Mouse (Mus musculus) 416B (cell line): ENCODE data around the gene Ccdc85c.

Source experiments
- DNase-seq: peaks from one replicate; pipeline ENCODE4 v3.0.0; 2011; ENCODE audit warnings: low read depth

Gene Ccdc85c

DNA sequence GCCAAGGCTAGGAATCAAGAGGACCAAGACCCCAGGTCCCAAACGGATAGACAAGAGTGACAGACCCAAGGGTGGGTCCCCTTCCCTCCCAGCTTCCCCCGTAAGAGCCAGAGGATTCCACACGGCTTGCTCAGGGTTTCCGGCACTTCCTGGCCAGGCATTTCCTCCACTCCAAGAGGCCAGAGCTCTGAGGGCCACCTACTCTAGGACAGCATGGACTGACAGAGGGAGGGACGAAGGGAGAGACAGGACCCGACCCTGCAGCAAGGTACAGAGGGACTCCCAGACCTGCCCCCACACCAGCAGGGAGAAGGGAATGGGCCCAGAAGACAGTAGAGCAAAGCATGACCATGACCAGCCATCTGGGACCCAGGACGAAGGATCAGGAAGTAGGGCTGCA lies 7.6 kb downstream of the Ccdc85c start:
- no peak for DNase-seq

- DNase-seq = no peak
Measured at GRCm38 (mm10) chr12:108265831-108266619, 9.2 kb downstream of the Ccdc85c start.

GRCm38 (mm10) chr12:108264918-108265317 lies 10.3 kb downstream of the Ccdc85c start:
- no peak for DNase-seq

- DNase-seq = no peak
Measured at GRCm38 (mm10) chr12:108260950-108261349, 14.3 kb downstream of the Ccdc85c start.

DNA sequence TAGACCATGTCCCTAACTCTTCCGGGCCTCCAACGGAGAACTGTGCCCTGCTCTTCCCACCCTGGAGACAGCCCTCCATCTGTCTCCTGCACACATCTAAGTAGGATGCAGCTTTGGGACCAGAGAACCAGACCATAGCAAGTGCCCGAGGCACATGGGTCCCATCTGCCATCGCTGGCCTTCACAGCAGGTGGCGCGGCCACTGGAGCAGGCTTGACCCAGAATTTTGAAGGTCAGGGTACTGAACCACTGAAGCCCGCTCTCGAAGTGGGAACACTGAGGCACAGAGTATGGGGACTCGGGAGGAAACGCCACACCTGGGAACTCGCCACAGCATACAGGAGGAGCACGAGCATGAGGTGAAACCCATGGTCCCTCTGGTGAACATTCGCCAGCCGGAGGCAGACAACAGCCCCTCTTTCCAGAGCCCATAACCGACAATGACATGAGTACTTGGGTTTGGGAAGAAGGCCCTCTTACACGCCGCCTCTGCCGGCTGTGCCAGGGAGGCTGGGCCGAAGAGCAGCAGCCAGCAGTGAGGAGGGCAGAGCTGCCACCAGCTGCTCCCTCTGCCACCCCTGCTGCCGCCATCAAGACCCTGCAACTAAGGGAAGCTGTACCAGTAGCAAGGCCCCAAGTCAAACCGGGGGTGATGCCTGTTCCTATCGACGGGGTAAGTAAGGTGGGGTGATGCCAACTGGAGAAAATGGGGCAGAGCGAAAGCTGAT lies 15.7 kb downstream of the Ccdc85c start:
- no peak for DNase-seq

- DNase-seq = no peak
Measured at GRCm38 (mm10) chr12:108256734-108257133, 18.5 kb downstream of the Ccdc85c start.

DNA sequence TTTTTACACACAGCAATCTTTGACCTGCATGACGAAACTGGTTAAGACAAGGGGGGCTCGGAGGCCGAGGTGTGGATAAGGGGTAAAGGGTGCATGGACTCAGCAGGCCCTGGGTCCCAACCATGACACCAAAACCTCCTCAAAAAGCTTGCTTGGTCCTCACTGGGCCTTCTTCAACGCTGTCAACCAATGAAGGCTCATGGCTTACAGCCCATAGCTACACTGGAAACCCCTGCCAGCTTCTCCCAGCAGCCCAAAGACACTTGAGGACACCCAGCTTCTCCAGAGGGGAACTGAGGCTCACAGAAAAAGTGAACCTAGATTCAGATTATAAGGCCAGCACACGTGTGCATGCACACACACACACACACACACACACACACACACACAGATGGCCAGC lies 19.3 kb downstream of the Ccdc85c start:
- DNase-seq = no peak

DNA sequence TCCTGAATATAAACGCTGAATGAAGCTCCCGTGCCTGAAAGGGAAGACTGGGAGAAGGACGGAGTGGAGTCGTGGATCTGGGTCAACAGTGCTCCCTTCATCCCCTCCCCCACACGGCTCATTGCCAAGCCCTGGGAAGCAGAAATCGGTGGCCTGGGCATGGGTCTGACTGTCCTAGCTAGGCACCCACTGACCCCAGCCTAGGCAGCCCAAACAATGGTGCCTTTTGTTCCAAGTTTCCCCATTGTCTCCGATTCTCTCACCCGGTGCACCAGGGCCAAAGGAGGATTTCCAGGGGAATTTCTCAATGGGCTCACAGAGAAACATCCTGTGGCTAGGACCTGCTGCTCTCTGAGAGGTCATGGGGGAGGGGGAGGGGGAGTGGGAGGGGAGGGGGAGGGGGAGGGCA lies 19.7 kb downstream of the Ccdc85c start:
- DNase-seq = no peak

GRCm38 (mm10) chr12:108253042-108253441 lies 22.2 kb downstream of the Ccdc85c start:
- no peak for DNase-seq

DNA sequence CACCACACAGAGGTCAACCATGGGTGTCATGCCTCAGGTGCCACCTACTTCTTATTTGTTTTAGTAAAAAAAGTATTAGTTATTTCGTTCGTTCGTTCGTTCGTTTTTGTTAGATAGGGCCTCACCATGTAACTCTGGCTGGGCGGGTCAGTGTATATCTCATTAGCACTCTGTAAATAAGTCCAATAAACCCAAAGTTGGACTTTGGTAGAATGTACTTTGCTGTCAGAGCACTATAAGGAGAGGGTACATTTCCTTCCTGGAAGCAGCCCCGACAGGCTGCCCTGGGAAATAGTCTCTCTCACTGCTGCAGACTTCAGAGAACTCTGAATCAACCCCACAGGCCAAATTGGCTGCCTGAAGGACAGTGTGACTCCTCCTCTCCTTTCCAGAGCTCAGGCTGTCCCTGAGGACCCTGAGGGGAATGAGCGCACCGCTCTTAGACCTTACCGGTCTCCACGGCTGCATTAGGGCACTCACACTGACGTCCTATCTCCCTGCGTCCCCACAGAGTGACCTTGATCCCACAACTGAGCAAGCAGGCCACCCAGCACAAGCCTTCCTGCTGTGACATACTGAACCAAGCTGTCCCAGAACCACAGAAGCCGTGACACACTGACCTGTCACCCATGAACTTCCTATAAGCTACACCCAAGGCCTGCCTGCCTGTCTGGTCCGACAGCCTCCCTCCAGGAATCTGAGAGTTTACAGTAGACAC lies 23.2 kb downstream of the Ccdc85c start:
- no peak for DNase-seq

GRCm38 (mm10) chr12:108251034-108251792 lies 24.0 kb downstream of the Ccdc85c start:
- no peak for DNase-seq

- DNase-seq = no peak
Measured at GRCm38 (mm10) chr12:108249522-108249921, 25.7 kb downstream of the Ccdc85c start.

DNA sequence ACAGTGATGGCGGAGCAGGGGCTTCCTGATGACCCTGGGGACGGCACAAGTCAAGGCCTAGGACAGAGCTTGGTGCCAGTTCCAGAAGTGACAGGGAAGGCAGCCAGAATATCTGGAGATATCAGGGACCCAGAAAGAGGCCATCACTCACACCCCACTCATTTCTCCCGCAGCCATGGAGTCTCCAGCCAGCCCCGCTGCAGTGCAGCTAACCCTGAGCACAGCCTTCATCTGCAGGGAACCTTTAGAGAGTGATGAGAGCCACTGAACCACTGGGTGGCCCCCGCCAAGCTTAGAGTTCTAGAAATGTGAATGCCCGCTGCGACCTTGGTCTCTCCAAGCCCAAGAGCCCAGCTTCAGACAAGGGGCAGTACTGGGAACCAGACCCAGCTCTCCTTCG lies 26.2 kb downstream of the Ccdc85c start:
- no peak for DNase-seq

DNA sequence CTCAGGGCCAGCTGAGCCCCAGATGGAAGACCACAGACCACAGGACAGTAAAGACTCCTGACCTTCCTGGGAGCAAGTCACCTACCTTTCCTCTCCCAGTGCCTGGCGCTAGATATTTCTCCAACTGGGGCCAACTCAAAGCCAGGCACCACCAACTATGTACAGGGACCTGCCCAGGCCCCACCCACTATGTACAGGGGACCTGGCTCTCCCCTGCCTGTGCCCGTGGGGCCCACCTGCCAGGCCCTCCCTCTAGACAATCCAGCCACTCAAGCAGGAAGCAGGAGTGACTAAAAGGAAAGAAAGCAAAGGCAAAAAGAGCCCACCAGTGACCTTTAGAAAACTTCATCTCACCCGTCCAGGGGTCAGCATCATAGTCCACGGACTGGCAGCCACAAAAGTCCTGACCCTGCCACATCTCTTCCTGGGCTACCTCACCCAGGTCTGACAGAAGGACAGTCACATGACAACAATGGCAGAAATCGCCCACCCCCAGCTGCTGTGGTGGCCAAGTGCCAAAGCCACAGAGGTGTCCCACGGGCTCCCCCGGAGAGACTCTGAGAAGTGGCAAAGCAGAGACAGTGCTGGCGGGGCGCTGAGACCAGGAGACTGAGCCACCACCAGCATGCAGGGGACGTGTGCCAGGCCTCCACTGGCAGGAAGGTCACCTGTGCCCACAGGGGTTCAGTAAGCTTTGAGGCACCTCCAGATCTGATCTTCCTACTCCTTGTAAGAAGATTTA lies 28.3 kb downstream of the Ccdc85c start:
- no peak for DNase-seq

DNA sequence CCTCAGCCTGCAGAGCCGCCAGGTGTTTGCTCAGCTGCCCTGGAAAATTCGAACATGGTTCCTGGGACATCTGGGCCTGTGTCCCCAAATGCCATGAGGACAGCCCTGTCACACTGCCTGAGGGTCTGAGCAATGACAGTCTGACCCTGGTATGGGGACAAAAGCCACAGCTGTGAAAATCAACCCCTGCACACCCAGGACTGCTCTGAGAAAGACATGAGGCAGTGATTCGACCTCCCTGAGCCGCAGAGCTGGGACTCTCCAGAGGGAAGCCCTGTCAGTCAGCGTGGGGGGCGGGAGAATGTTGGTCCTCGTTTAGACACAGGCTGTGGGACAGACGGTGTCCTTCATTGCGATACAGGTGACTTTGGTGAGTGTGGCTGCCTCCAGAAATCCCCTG lies 29.6 kb downstream of the Ccdc85c start:
- DNase-seq = no peak

DNA sequence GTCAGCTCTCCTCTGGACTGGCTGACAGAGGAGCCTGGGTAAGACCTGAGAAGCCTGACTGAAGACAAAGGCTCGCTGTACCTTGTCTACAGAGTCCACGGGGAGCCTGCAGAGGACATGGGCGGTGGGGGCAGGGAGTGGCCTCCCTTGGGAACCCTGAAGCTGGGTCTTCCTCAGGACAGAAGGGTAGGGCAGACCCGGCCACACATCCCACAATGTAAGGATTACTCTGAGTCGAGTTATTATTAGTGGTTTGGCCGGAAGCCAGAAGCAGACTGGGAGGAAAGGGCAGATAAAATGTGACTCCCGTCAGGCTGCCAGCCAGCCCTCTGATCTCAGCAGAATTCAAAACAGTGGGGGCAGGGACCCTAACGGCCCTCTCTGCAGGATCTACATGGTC lies 30.4 kb downstream of the Ccdc85c start:
- DNase-seq = peak; percentile 90

- DNase-seq = no peak
Measured at GRCm38 (mm10) chr12:108242243-108242745, 32.9 kb downstream of the Ccdc85c start.

DNA sequence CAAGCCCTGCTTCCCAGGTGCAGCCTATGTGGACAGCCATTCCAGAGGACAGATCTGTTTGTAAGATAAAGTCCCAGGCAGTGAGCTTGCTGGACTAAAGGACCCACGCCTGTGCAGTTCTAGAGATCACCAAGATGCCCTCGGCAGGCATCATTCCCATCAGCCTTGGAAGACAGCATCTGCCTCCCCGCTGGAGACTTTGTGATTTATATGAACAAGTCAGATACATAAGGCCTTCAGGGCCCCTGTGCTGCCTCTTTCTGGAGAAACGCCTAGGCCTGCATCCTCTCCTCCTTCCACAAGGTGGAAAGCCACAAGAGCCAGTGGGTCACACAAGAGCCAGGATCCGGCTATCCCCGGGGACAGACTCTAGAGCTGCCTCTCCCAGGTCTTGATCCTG lies 33.6 kb downstream of the Ccdc85c start:
- DNase-seq = no peak

GRCm38 (mm10) chr12:108240953-108241588 lies 34.2 kb downstream of the Ccdc85c start:
- no peak for DNase-seq

DNA sequence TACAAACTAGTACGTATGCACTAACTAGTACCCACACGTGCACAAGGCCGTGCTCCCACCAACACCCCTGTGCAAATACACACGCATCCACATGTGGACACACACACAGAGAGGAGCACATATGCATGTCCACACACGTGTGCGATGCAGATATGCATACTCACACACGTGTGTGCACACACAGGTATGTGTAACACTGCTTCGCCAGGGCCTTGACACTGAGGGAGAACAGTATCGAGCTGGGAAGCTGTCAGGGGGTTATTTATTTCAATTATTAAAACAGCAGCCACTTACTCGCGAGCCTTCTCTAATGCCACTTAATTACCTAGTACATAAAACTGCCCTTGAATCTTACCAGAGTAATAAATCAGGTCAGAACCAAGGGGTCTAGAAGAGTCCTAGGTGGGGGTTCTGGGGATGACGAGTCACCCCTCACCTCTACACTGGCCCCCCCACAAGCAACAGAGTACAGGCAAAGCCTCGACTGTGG lies 34.8 kb downstream of the Ccdc85c start:
- DNase-seq = no peak

DNA sequence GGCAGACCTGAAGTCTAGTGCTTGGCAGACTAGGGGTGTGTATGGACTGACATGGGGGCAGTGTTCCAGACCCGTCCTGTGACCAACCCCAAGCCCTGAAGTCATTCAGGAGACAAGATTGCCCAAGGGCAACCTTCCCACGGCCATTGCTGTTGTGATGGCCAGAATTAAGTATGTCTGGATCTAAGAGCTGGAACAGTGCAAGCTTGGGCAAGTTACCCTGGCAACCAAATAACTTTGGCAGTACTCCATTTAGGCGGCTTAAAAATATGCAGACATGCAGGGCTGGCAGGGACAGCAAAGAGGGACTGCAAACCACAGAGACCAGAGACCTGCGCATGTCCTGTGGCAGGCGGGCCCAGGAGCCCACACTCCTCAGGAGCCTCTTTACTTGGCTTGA lies 35.8 kb downstream of the Ccdc85c start:
- DNase-seq = no peak
